In genomic region chr16:21831764-21832163, GRCm38 (mm10) we compare ENCODE assay signal across 19 mouse cellular contexts. TPM values are rescaled to one million over a fixed set of nuclear protein-coding genes. Genes with fewer than 3 reads are reported as not detected.
A peak's percentile ranks its signal among the peaks of the same experiment; 100 is the strongest.
DNase-seq lines count a peak whose midpoint lies in the region; ATAC-seq and TF ChIP-seq lines count a peak whose summit lies in the region.
"Had no signal": no experiment of that assay in that cellular context is flagged by ENCODE, and none has a peak within 500 bp of the region (broad histone marks: within the 10 kb centered on the region; RNA-seq: fewer than 3 reads in every experiment).

No protein-coding gene starts in this region.

- DNase-seq in lung, postnatal 0 days (ENCODE audit: low spot score) = peak; percentile 13
- no peak for DNase-seq in lung, adult 2 months
- DNase-seq in lung, postnatal 25 days (ENCODE audit: low spot score) = peak; percentile 31
- peak; percentile 40 for DNase-seq in stomach, postnatal 0 days (ENCODE audit: low spot score)
- no peak for DNase-seq in cerebellum, adult 2 months
- DNase-seq in left cerebral cortex, adult 8-10 months (ENCODE audit: low spot score in 2 of 2) = no peak
- no peak for DNase-seq in right cerebral cortex, postnatal 25 days
- DNase-seq: adrenal gland, adult 8-10 months; cerebellum, adult 9-10 months; gastrocnemius, postnatal 36 days; kidney, adult 9 months; kidney, postnatal 14 days; right cerebral cortex, postnatal 4 days had no signal

- H3K36me3 ChIP-seq in lung, postnatal 0 days (ENCODE audit: insufficient read depth, low read length) = no peaks in the 10 kb centered on the region
- H3K36me3 ChIP-seq in liver, embryonic 12.5 days = no peaks in the 10 kb centered on the region
- no peaks in the 10 kb centered on the region for H3K36me3 ChIP-seq in stomach, postnatal 0 days (ENCODE audit: control insufficient read depth, insufficient read depth, low read length)
- H3K36me3 ChIP-seq: embryonic facial prominence, embryonic 15.5 days; forebrain, embryonic 15.5 days; hindbrain, embryonic 13.5 days; midbrain, embryonic 10.5 days had no signal

- no peak overlapping the region for H3K4me2 ChIP-seq in lung, postnatal 0 days (replicated peaks; ENCODE audit: low read depth, low read length)
- H3K4me2 ChIP-seq in liver, embryonic 12.5 days = no peak overlapping the region
- H3K4me2 ChIP-seq in stomach, postnatal 0 days (replicated peaks; ENCODE audit: low read depth) = no peak overlapping the region
- H3K4me2 ChIP-seq: embryonic facial prominence, embryonic 15.5 days; forebrain, embryonic 15.5 days; hindbrain, embryonic 13.5 days had no signal

- H3K4me1 ChIP-seq in lung, postnatal 0 days (ENCODE audit: insufficient read depth, low read depth, low read length) = no peaks in the 10 kb centered on the region; the same call in 1 of the 2 replicates
- H3K4me1 ChIP-seq in lung, adult 2 months (ENCODE audit: control insufficient read depth, insufficient read depth, low read length) = peaks cover 4% of the 10 kb centered on the region; the same call in 1 of the 2 replicates
- H3K4me1 ChIP-seq in liver, embryonic 12.5 days = peaks cover 4% of the 10 kb centered on the region; the same call in 1 of the 2 replicates
- H3K4me1 ChIP-seq in stomach, postnatal 0 days (replicated peaks; ENCODE audit: control insufficient read depth, insufficient read depth) = no peaks in the 10 kb centered on the region
- H3K4me1 ChIP-seq in cerebellum, adult 2 months (ENCODE audit: control insufficient read depth, insufficient read depth, low read length) = no peaks in the 10 kb centered on the region; the same call in none of the 2 replicates
- H3K4me1 ChIP-seq: embryonic facial prominence, embryonic 15.5 days; forebrain, embryonic 15.5 days had no signal

- H3K27ac ChIP-seq in lung, postnatal 0 days (ENCODE audit: low read length) = no peak overlapping the region
- H3K27ac ChIP-seq in liver, embryonic 12.5 days = no peak overlapping the region; the same call in 1 of the 2 replicates
- no peak overlapping the region for H3K27ac ChIP-seq in stomach, postnatal 0 days (replicated peaks)
- H3K27ac ChIP-seq in cerebellum, adult 2 months (ENCODE audit: insufficient read depth, low read length) = no peak overlapping the region
- H3K27ac ChIP-seq: embryonic facial prominence, embryonic 15.5 days; forebrain, embryonic 15.5 days; hindbrain, embryonic 13.5 days; midbrain, embryonic 10.5 days had no signal

- WGBS in lung, postnatal 0 days = 43% methylated on average over 5 of the region's 5 CpGs
- 45% methylated on average over 5 of the region's 5 CpGs for WGBS in lung, adult 2 months
- 63% methylated on average over 5 of the region's 5 CpGs for WGBS in liver, embryonic 12.5 days (ENCODE audit: insufficient replicate concordance)
- 41% methylated on average over 5 of the region's 5 CpGs for WGBS in stomach, postnatal 0 days
- WGBS in cerebellum, adult 2 months = 90% methylated on average over 5 of the region's 5 CpGs

- no peak overlapping the region for H3K4me3 ChIP-seq in lung, postnatal 0 days (ENCODE audit: low read depth, low read length)
- H3K4me3 ChIP-seq in lung, adult 2 months (replicated peaks; ENCODE audit: extremely low read depth, low read depth, low read length) = no peak overlapping the region
- H3K4me3 ChIP-seq in liver, embryonic 12.5 days = no peak overlapping the region
- no peak overlapping the region for H3K4me3 ChIP-seq in stomach, postnatal 0 days (ENCODE audit: low read depth, low read length)
- no peak overlapping the region for H3K4me3 ChIP-seq in cerebellum, adult 2 months (replicated peaks; ENCODE audit: insufficient read depth, low read depth, low read length)
- H3K4me3 ChIP-seq: embryonic facial prominence, embryonic 15.5 days; forebrain, embryonic 15.5 days; hindbrain, embryonic 13.5 days; midbrain, embryonic 10.5 days had no signal

- TF ChIP-seq POLR2A in lung, adult 2 months (IDR thresholded peaks at IDR 0.05; ENCODE audit: borderline replicate concordance, extremely low read depth, low read depth, low read length) = no peak
- no peak for TF ChIP-seq POLR2A in cerebellum, adult 2 months (IDR thresholded peaks at IDR 0.05; ENCODE audit: borderline replicate concordance, insufficient read depth, low read length)

- no peaks in the 10 kb centered on the region for H3K9me3 ChIP-seq in lung, postnatal 0 days (ENCODE audit: low read length)
- H3K9me3 ChIP-seq in liver, embryonic 12.5 days (replicated peaks) = no peaks in the 10 kb centered on the region
- H3K9me3 ChIP-seq in stomach, postnatal 0 days (ENCODE audit: control insufficient read depth, low read length) = no peaks in the 10 kb centered on the region
- H3K9me3 ChIP-seq: embryonic facial prominence, embryonic 15.5 days; forebrain, embryonic 15.5 days; hindbrain, embryonic 13.5 days; midbrain, embryonic 10.5 days had no signal

- H3K9ac ChIP-seq in lung, postnatal 0 days (replicated peaks; ENCODE audit: low read depth) = no peak overlapping the region
- no peak overlapping the region for H3K9ac ChIP-seq in liver, embryonic 12.5 days
- no peak overlapping the region for H3K9ac ChIP-seq in stomach, postnatal 0 days (ENCODE audit: low read length)
- H3K9ac ChIP-seq: embryonic facial prominence, embryonic 15.5 days; forebrain, embryonic 15.5 days; hindbrain, embryonic 13.5 days had no signal

- TF ChIP-seq EP300 in lung, postnatal 0 days (IDR thresholded peaks at IDR 0.05) = no peak
- no peak for TF ChIP-seq EP300 in stomach, postnatal 0 days (optimal IDR thresholded peaks at IDR 0.05)

- ATAC-seq in lung, postnatal 0 days = peak; percentile 73
- peak; percentile 51; the same call in 1 of the 2 replicates for ATAC-seq in liver, embryonic 12.5 days
- ATAC-seq in stomach, postnatal 0 days (ENCODE audit: low FRiP score, low TSS enrichment) = peak; percentile 43; the same call in 1 of the 2 replicates
- ATAC-seq: activated CD4-positive, CD25-positive, alpha-beta regulatory T cell, adult 4 months; forebrain, embryonic 15.5 days had no signal

- no peak for TF ChIP-seq CTCF in lung, postnatal 0 days (IDR thresholded peaks at IDR 0.05)
- no peak for TF ChIP-seq CTCF in lung, adult 2 months (IDR thresholded peaks at IDR 0.05; ENCODE audit: insufficient read depth, low read length)
- no peak for TF ChIP-seq CTCF in stomach, postnatal 0 days (IDR thresholded peaks at IDR 0.05; ENCODE audit: low read depth)
- no peak for TF ChIP-seq CTCF in cerebellum, adult 2 months (IDR thresholded peaks at IDR 0.05; ENCODE audit: borderline replicate concordance, insufficient read depth, low read depth, low read length)

- H3K27me3 ChIP-seq in lung, postnatal 0 days (replicated peaks; ENCODE audit: insufficient read depth, low read length) = no peaks in the 10 kb centered on the region
- no peaks in the 10 kb centered on the region for H3K27me3 ChIP-seq in liver, embryonic 12.5 days (replicated peaks)
- no peaks in the 10 kb centered on the region for H3K27me3 ChIP-seq in stomach, postnatal 0 days (ENCODE audit: control insufficient read depth, insufficient read depth, low read length)
- H3K27me3 ChIP-seq in cerebellum, adult 2 months (ENCODE audit: control insufficient read depth, insufficient read depth, low read length) = no peaks in the 10 kb centered on the region
- H3K27me3 ChIP-seq: embryonic facial prominence, embryonic 15.5 days; forebrain, embryonic 15.5 days; hindbrain, embryonic 13.5 days had no signal

RNA-seq across cellular contexts. Expression of gene Map3k13, which starts 37.6 kb away (rescaled TPM):
- 0.37 TPM in 2 replicates for polyA plus RNA-seq in lung, postnatal 0 days (2015; fragmentation: Nextera tagmentation; extraction: Ambion mirVana)
- polyA plus RNA-seq in lung, adult 2 months (2012; rRNA removed) = 1.5 and 1.8 TPM in 2 replicates
- polyA plus RNA-seq in liver, embryonic 12.5 days (2016; fragmentation: Nextera tagmentation; extraction: Ambion mirVana) = 0.35 and 0.41 TPM in 2 replicates
- polyA plus RNA-seq in stomach, postnatal 0 days (2015; fragmentation: Nextera tagmentation; extraction: Ambion mirVana) = 0.40 and 0.50 TPM in 2 replicates
- polyA plus RNA-seq in cerebellum, adult 2 months (2012; rRNA removed) = 13.1 and 13.3 TPM in 2 replicates
- total RNA-seq in left cerebral cortex, adult 8-10 months (2022) = 10 to 100 TPM; 13.6 to 17.6 (median 15.8) TPM

RNA-seq across cellular contexts. Expression of gene Ehhadh, which starts 44.2 kb away (rescaled TPM):
- 2.0 and 2.5 TPM in 2 replicates for polyA plus RNA-seq in lung, postnatal 0 days (2015; fragmentation: Nextera tagmentation; extraction: Ambion mirVana)
- 3.0 and 4.3 TPM in 2 replicates for polyA plus RNA-seq in lung, adult 2 months (2012; rRNA removed)
- polyA plus RNA-seq in liver, embryonic 12.5 days (2016; fragmentation: Nextera tagmentation; extraction: Ambion mirVana) = 5.0 TPM in 2 replicates
- 29.0 and 30.9 TPM in 2 replicates for polyA plus RNA-seq in stomach, postnatal 0 days (2015; fragmentation: Nextera tagmentation; extraction: Ambion mirVana)
- 3.8 and 4.4 TPM in 2 replicates for polyA plus RNA-seq in cerebellum, adult 2 months (2012; rRNA removed)
- 1 to 10 TPM; 2.4 to 3.3 (median 2.6) TPM for total RNA-seq in left cerebral cortex, adult 8-10 months (2022)

Comparison
In these comparisons a context has a peak if more than half of its experiments do, and no peak if none do; other contexts are left out.
1. DNase-seq: peak in lung, postnatal 0 days (single experiment), lung, postnatal 25 days (single experiment) and stomach, postnatal 0 days (single experiment); none in lung, adult 2 months (single experiment), cerebellum, adult 2 months (0 of 2), left cerebral cortex, adult 8-10 months (0 of 2) and right cerebral cortex, postnatal 25 days (single experiment).
2. Peak in every context shown above with its lines, with median percentiles within 50 percentile points of each other: ATAC-seq.